Mouse (Mus musculus) thymus, adult 2 months (tissue): ENCODE measurements around the gene Pigo.

Experiments used
- CTCF ChIP-seq: fragments of 200-500 bp; IDR thresholded peaks from 2 replicates; pipeline ENCODE4 v1.5.1; 2012; ENCODE audit warnings: mild to moderate bottlenecking, control low read depth, low read length, moderate library complexity, borderline replicate concordance; ENCODE audit not compliant: control insufficient read depth, poor library complexity, insufficient read depth; ENCODE audit errors: extremely low read depth
- POLR2A ChIP-seq: fragments of 200-500 bp; IDR thresholded peaks from 2 replicates; pipeline ENCODE4 v1.6.1; 2012; ENCODE audit warnings: mild to moderate bottlenecking, low read length, control low read depth, moderate library complexity; ENCODE audit not compliant: control insufficient read depth, poor library complexity, insufficient read depth; ENCODE audit errors: extremely low read depth

- TF ChIP-seq CTCF, result no peak
- TF ChIP-seq POLR2A, result no peak
These were observed 4.1 kb upstream of the Pigo start for GRCm38 (mm10) chr4:43029749-43030148.
